In the genomic region with DNA sequence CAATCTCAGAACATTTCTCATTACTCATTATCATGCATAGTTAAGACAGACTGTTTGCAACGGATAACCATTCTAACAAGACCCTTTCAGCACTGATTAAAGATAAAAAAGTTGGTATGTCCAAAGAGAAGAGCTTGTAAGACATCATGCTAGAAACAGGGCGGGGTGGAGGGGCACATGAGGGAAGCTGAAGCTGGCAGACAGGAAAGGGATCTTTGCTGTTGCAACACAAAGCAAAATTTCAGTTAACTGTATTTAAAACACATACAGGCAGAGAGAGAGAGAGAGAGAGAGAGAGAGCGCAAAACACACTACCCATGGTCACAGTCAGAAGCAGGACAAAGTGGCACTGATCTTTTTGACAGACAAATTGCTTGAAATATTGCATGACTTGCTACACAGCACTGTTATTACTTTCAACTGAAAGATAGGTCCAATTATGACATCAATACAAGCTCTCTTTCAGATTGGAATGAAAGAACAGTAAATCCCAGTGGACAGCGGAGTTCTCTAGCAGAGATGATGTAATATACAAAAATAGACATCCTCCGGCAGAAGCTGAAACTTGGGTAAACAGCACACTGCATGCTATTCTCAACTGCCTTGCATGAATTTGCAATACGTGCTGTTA, we compare ENCODE assay signal across 8 mouse cellular contexts.
DNase-seq lines count a peak whose midpoint lies in the region; ATAC-seq and TF ChIP-seq lines count a peak whose summit lies in the region.

No protein-coding gene starts in this region.

- no peak for DNase-seq in left cerebral cortex, adult 2 months (ENCODE audit: extremely low spot score in 1 of 2, low spot score in 2 of 2)
- DNase-seq in left cerebral cortex, adult 11 months (ENCODE audit: low spot score): no peak
- DNase-seq in hindbrain, embryonic 10.5 days (ENCODE audit: low spot score): no peak
- DNase-seq in ovary, postnatal 10 days (ENCODE audit: low spot score): no peak
- no peak for DNase-seq in spleen, adult 12 weeks (ENCODE audit: low spot score)
- no peak for DNase-seq in thymus, postnatal 10 days (ENCODE audit: low spot score in 2 of 2)

- no peak for TF ChIP-seq CTCF in left cerebral cortex, adult 2 months (IDR thresholded peaks at IDR 0.05)

- intact Hi-C loops in left cerebral cortex, adult 2 months (cut with DNase I): no loop called here

- peaks cover 14% of the 10 kb centered on the region for H3K4me1 ChIP-seq in hindbrain, embryonic 10.5 days (replicated peaks)

- whole genome bisulfite sequencing in hindbrain, embryonic 10.5 days: 63% methylated on average over 6 of the region's 6 CpGs
- 2% methylated on average over 6 of the region's 6 CpGs for WGBS in macrophage (ENCODE audit: missing documents)

- peak overlapping the region; percentile 95 for H3K27ac ChIP-seq in left cerebral cortex, adult 2 months
- H3K27ac ChIP-seq in hindbrain, embryonic 10.5 days: peak overlapping the region; percentile 25; the same call in 1 of the 2 replicates
- peak overlapping the region; percentile 97 for H3K27ac ChIP-seq in macrophage

- no peaks in the 10 kb centered on the region for H3K9me3 ChIP-seq in hindbrain, embryonic 10.5 days

- peaks cover 61% of the 10 kb centered on the region; the same call in 1 of the 2 replicates for H3K79me2 ChIP-seq in macrophage (ENCODE audit: inconsistent target)

- ATAC-seq in common myeloid progenitor, adult 5-6 weeks (replicated peaks; ENCODE audit: low read depth, poor library complexity, severe bottlenecking): peak; percentile 81

- H3K27me3 ChIP-seq in hindbrain, embryonic 10.5 days (ENCODE audit: insufficient read depth, poor library complexity, severe bottlenecking): no peaks in the 10 kb centered on the region

- H3K4me3 ChIP-seq in left cerebral cortex, adult 2 months: peak overlapping the region; percentile 30
- H3K4me3 ChIP-seq in hindbrain, embryonic 10.5 days: no peak overlapping the region
- H3K4me3 ChIP-seq in macrophage (ENCODE audit: inconsistent target): peak overlapping the region; percentile 25

- no peaks in the 10 kb centered on the region for H3K36me3 ChIP-seq in hindbrain, embryonic 10.5 days
- H3K36me3 ChIP-seq in macrophage (ENCODE audit: inconsistent target): no peaks in the 10 kb centered on the region

Comparison
In these comparisons a context has a peak if more than half of its experiments do, and no peak if none do; other contexts are left out.
1. H3K27ac ChIP-seq: peak in every context shown above with its lines; median percentile 97 in macrophage; 95 in left cerebral cortex, adult 2 months; 25 in hindbrain, embryonic 10.5 days.